Mouse (Mus musculus) cortical plate, adult 2 months (tissue): ENCODE results near the gene Lgr4.

Experiments used
- CTCF ChIP-seq: fragments of 200-500 bp; IDR thresholded peaks from 2 replicates; pipeline ENCODE4 v1.5.1; 2011; ENCODE audit warnings: mild to moderate bottlenecking, control low read depth, low read length; ENCODE audit not compliant: insufficient read depth; ENCODE audit errors: extremely low read depth
- POLR2A ChIP-seq: fragments of 200-500 bp; IDR thresholded peaks from 2 replicates; pipeline ENCODE4 v1.6.1; 2011; ENCODE audit warnings: mild to moderate bottlenecking, low read length, control low read depth; ENCODE audit not compliant: insufficient read depth; ENCODE audit errors: extremely low read depth

GRCm38 (mm10) chr2:109966863-109967262, 49.4 kb downstream of the Lgr4 start:
- no peak for TF ChIP-seq CTCF
- no peak for TF ChIP-seq POLR2A
